Mouse (Mus musculus): Measurements from ENCODE around the gene Prss57. TPM values are rescaled to one million over a fixed set of nuclear protein-coding genes. Genes with fewer than 3 reads are reported as not detected.
A peak's percentile ranks its signal among the peaks of the same experiment; 100 is the strongest.
"Not testable (repeated sequence)": the region's sequence is repeated elsewhere in the genome, so short reads cannot be mapped to it uniquely, and the experiment has no call there.

Prss57 gene
- polyA plus RNA-seq, 1 experiment from 2014 or later: 0.09 TPM

GRCm38 (mm10) chr10:79762875-79763274 lies 27.9 kb downstream of the Prss57 start:
- ATAC-seq (ENCODE audit: low FRiP score): no peak
- Histone ChIP-seq H3K9ac (no peak overlapping the region), H3K9me3 (no peaks in the 10 kb centered on the region), H3K27me3 (no peaks in the 10 kb centered on the region), H3K27ac (no peak overlapping the region), H3K4me1 (peaks cover 26% of the 10 kb centered on the region), H3K36me3 (replicated peaks) (peaks cover 45% of the 10 kb centered on the region), H3K4me2 (no peak overlapping the region), H3K4me3 (replicated peaks) (no peak overlapping the region)
- 89% methylated on average over 3 of the region's 3 CpGs for WGBS

DNA sequence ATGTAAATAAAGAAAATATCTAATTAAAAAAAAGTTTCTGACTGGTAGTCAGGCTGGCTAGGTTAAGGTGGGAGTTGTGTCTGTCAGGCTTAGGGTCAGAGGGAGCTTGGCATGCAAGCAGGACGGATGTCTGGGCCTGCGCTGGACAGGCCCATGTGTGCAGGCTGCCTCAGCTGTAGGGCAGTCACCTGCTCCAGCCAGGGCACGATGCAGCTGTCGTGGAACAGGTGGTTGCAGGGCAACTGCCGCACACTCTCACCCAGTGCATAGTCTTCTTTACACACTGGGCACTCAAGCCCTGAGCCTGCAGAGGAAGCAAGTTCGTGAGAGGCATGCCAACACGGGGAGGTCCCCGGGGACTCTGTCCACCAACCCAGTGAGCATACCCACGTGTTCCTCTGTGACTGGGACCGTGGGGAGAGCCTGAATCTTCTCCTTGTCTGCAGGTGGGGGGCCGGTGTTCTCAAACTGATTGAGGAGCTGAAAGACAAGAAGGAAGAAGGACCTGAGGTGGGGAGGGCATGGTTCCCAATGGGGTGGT lies 30.1 kb downstream of the Prss57 start:
- Histone ChIP-seq H3K4me3 (replicated peaks) (no peak overlapping the region), H3K4me2 (no peak overlapping the region), H3K27me3 (0 out of 2 replicates have a peak, but pooled peaks cover 3% of the 10 kb centered on the region), H3K36me3 (replicated peaks) (peaks cover 66% of the 10 kb centered on the region), H3K9ac (no peak overlapping the region), H3K4me1 (peaks cover 19% of the 10 kb centered on the region), H3K9me3 (no peaks in the 10 kb centered on the region), H3K27ac (no peak overlapping the region)
- no peak for ATAC-seq (ENCODE audit: low FRiP score)
- WGBS: 92% methylated on average over 11 of the region's 11 CpGs

DNA sequence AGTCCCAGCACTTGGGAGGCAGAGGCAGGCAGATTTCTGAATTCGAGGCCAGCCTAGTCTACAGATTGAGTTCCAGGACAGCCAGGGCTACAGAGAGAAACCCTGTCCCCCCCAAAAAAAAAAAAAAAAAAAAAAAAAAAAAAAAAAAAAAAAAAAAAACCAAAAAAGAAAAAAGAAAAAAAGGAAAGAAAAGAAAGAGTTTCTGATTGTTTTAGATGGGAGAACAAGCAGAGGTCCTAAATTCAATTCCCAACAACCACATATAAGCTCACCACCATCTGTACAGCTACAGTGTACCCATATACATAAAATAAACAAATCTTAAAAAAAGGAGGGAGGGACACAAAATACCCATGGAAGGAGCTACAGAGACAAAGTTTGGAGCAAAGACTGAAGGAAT lies 31.1 kb downstream of the Prss57 start:
- not testable (repeated sequence) for H3K4me2 ChIP-seq; H3K9ac ChIP-seq; H3K27me3 ChIP-seq; H3K27ac ChIP-seq; H3K9me3 ChIP-seq; ATAC-seq (ENCODE audit: low FRiP score); H3K4me3 ChIP-seq (replicated peaks)
- 94% methylated on average over 1 of the region's 1 CpGs for WGBS
- peaks cover 68% of the 10 kb centered on the region for H3K36me3 ChIP-seq (replicated peaks)
- H3K4me1 ChIP-seq: peaks cover 19% of the 10 kb centered on the region

DNA sequence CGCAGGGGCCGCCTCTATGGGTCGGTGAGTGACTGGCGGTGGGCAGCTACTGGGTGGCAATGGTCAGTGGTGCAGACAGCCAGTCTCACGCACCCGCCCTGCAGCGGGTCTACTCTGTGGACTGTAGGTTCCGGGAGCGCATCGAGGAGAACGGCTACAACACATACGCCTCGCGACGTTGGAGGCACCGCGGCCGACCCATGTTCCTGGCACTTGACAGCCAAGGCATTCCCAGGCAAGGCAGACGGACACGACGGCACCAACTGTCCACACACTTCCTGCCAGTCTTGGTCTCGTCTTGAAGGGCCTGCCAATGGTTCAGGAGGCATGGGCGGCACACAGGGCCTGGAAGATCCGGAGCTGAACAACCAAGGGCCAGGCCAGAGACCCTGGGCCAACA lies 34.1 kb downstream of the Prss57 start:
- WGBS: 91% methylated on average over 24 of the region's 24 CpGs
- H3K9me3 ChIP-seq: no peaks in the 10 kb centered on the region
- no peak overlapping the region for H3K4me3 ChIP-seq (replicated peaks)
- no peak overlapping the region for H3K9ac ChIP-seq
- no peak for ATAC-seq (ENCODE audit: low FRiP score)
- H3K36me3 ChIP-seq (replicated peaks): peaks cover 58% of the 10 kb centered on the region
- H3K4me1 ChIP-seq: peaks cover 12% of the 10 kb centered on the region
- no peak overlapping the region for H3K27ac ChIP-seq
- no peak overlapping the region for H3K4me2 ChIP-seq
- H3K27me3 ChIP-seq: 0 out of 2 replicates have a peak, but pooled peaks cover 10% of the 10 kb centered on the region

GRCm38 (mm10) chr10:79755854-79756253 lies 34.9 kb downstream of the Prss57 start:
- H3K4me1 ChIP-seq: peaks cover 12% of the 10 kb centered on the region
- no peak overlapping the region for H3K4me2 ChIP-seq
- no peak overlapping the region for H3K9ac ChIP-seq
- no peak overlapping the region for H3K27ac ChIP-seq
- ATAC-seq (ENCODE audit: low FRiP score): no peak
- 0 out of 2 replicates have a peak, but pooled peaks cover 10% of the 10 kb centered on the region for H3K27me3 ChIP-seq
- no peak overlapping the region for H3K4me3 ChIP-seq (replicated peaks)
- 81% methylated on average over 3 of the region's 3 CpGs for WGBS
- no peaks in the 10 kb centered on the region for H3K9me3 ChIP-seq
- H3K36me3 ChIP-seq (replicated peaks): peaks cover 50% of the 10 kb centered on the region

- H3K4me3 ChIP-seq (replicated peaks): peak within 1 kb of the TSS; percentile 39
- H3K9me3 ChIP-seq: no peaks in the 10 kb centered on the region
- 1% methylated on average over 36 of the region's 36 CpGs for WGBS
- ATAC-seq (ENCODE audit: low FRiP score): peak; percentile 91
- H3K27me3 ChIP-seq: 0 out of 2 replicates have a peak, but pooled peaks cover 10% of the 10 kb centered on the region
- peaks cover 12% of the 10 kb centered on the region for H3K4me1 ChIP-seq
- no peak within 1 kb of the TSS for H3K27ac ChIP-seq
- H3K36me3 ChIP-seq (replicated peaks): peaks cover 41% of the 10 kb centered on the region
- H3K9ac ChIP-seq: peak within 1 kb of the TSS; percentile 47
- H3K4me2 ChIP-seq: peak within 1 kb of the TSS; percentile 71
Measured at GRCm38 (mm10) chr10:79754856-79755516, 35.8 kb downstream of the Prss57 start, which contains the start of gene Fgf22. Gene Fgf22 (plus strand): TSS chr10:79755076.

GRCm38 (mm10) chr10:79748496-79748895 lies 42.3 kb downstream of the Prss57 start:
- peaks cover 6% of the 10 kb centered on the region for H3K36me3 ChIP-seq (replicated peaks)
- H3K4me2 ChIP-seq: no peak overlapping the region
- 0 out of 2 replicates have a peak, but pooled peaks cover 7% of the 10 kb centered on the region for H3K27me3 ChIP-seq
- H3K9ac ChIP-seq: no peak overlapping the region
- H3K4me3 ChIP-seq (replicated peaks): no peak overlapping the region
- WGBS: 76% methylated on average over 6 of the region's 6 CpGs
- ATAC-seq (ENCODE audit: low FRiP score): no peak
- no peaks in the 10 kb centered on the region for H3K9me3 ChIP-seq
- peaks cover 10% of the 10 kb centered on the region for H3K4me1 ChIP-seq
- no peak overlapping the region for H3K27ac ChIP-seq

- ATAC-seq (ENCODE audit: low FRiP score): peak; percentile 67
- H3K4me2 ChIP-seq: peak overlapping the region; percentile 53
- no peak overlapping the region for H3K27ac ChIP-seq
- peaks cover 21% of the 10 kb centered on the region for H3K36me3 ChIP-seq (replicated peaks)
- H3K9ac ChIP-seq: 0 out of 2 replicates have a peak overlapping the region, but pooled peaks have one; percentile 29
- WGBS: 29% methylated on average over 6 of the region's 6 CpGs
- H3K27me3 ChIP-seq: 0 out of 2 replicates have a peak, but pooled peaks cover 1% of the 10 kb centered on the region
- H3K9me3 ChIP-seq: no peaks in the 10 kb centered on the region
- H3K4me1 ChIP-seq: peaks cover 10% of the 10 kb centered on the region
- H3K4me3 ChIP-seq (replicated peaks): peak overlapping the region; percentile 19; the same call in 1 of the 2 replicates
Measured at GRCm38 (mm10) chr10:79746774-79747151, 44.0 kb downstream of the Prss57 start.

- 4% methylated on average over 38 of the region's 38 CpGs for WGBS
- peak; percentile 97 for ATAC-seq (ENCODE audit: low FRiP score)
Measured at GRCm38 (mm10) chr10:79745898-79746773, 44.6 kb downstream of the Prss57 start, which contains the start of gene Polrmt. Gene Polrmt (minus strand): TSS chr10:79746581.

DNA sequence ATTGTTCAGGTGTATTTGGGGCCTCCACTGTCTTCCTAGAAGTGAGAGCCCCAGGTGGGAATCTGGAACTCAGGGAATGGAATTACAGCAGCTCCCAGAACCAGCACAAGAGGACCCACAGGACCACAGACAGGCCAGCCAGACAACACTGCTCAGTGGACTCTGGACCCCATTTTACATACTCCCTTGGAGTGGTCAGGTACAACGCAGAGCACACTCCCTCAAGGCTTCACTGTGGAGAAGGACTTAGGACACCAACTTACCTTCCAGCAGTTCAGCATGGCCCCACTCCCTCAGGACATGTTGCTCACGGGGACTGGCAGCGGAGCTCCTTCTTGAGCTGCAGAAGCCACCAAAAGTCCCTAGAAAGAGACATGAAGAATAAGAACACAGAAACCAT lies 45.4 kb downstream of the Prss57 start:
- H3K9me3 ChIP-seq: 0 out of 2 replicates have a peak, but pooled peaks cover under 1% of the 10 kb centered on the region
- no peaks in the 10 kb centered on the region for H3K27me3 ChIP-seq
- H3K27ac ChIP-seq: no peak overlapping the region
- H3K9ac ChIP-seq: no peak overlapping the region
- 90% methylated on average over 3 of the region's 3 CpGs for WGBS
- H3K4me3 ChIP-seq (replicated peaks): peak overlapping the region; percentile 63
- ATAC-seq (ENCODE audit: low FRiP score): no peak
- peak overlapping the region; percentile 69 for H3K4me2 ChIP-seq
- peaks cover 10% of the 10 kb centered on the region for H3K4me1 ChIP-seq
- peaks cover 35% of the 10 kb centered on the region for H3K36me3 ChIP-seq (replicated peaks)

More at GRCm38 (mm10) chr10:79745898-79746773, 44.6 kb downstream of the Prss57 start, which contains the start of gene Polrmt:
- Histone ChIP-seq H3K27ac (no peak within 1 kb of the TSS), H3K4me1 (peaks cover 10% of the 10 kb centered on the region), H3K27me3 (no peaks in the 10 kb centered on the region), H3K36me3 (replicated peaks) (peaks cover 27% of the 10 kb centered on the region), H3K4me2 (peak within 1 kb of the TSS; percentile 69), H3K9me3 (no peaks in the 10 kb centered on the region), H3K4me3 (replicated peaks) (peak within 1 kb of the TSS; percentile 63), H3K9ac (peak within 1 kb of the TSS; percentile 65)

GRCm38 (mm10) chr10:79743650-79744365 lies 47.0 kb downstream of the Prss57 start:
- H3K9me3 ChIP-seq: peaks cover 16% of the 10 kb centered on the region
- 92% methylated on average over 15 of the region's 15 CpGs for WGBS
- no peak overlapping the region for H3K27ac ChIP-seq
- ATAC-seq (ENCODE audit: low FRiP score): no peak
- no peak overlapping the region for H3K4me2 ChIP-seq
- peaks cover 51% of the 10 kb centered on the region for H3K36me3 ChIP-seq (replicated peaks)
- no peak overlapping the region; the same call in 1 of the 2 replicates for H3K9ac ChIP-seq
- no peaks in the 10 kb centered on the region for H3K27me3 ChIP-seq
- peaks cover 10% of the 10 kb centered on the region for H3K4me1 ChIP-seq
- H3K4me3 ChIP-seq (replicated peaks): no peak overlapping the region
